Mouse (Mus musculus) G1E (cell line): ENCODE measurements at regions not wholly inside any gene's neighbourhood (a gene's known extent, or its start where the extent isn't known, plus 50 kb on each side); places are given as distances from the start of the nearest gene placed in this dataset.

Experiments used
- ATAC-seq: 2 replicates; pipeline ENCODE4 v1.8.0; 2016; ENCODE audit warnings: mild to moderate bottlenecking; ENCODE audit not compliant: insufficient number of reproducible peaks, poor library complexity, low FRiP score, severe bottlenecking; ENCODE audit errors: extremely low read depth
- DNase-seq: peaks from one replicate; pipeline ENCODE4 v3.0.0; 2012; ENCODE audit warnings: low spot score
- H3K27me3 ChIP-seq: 2 replicates; pipeline ENCODE4 v1.6.1; 2012; ENCODE audit warnings: mild to moderate bottlenecking, low read length, inconsistent platforms; ENCODE audit not compliant: insufficient read depth
- H3K36me3 ChIP-seq: replicated peaks from 2 replicates; pipeline ENCODE3; 2012; ENCODE audit warnings: mild to moderate bottlenecking, inconsistent platforms
- H3K4me1 ChIP-seq: 2 replicates; pipeline ENCODE4 v1.6.1; 2012; ENCODE audit warnings: low read depth, low read length, inconsistent platforms, mixed read lengths; ENCODE audit not compliant: insufficient read depth
- H3K4me3 ChIP-seq: 2 replicates; pipeline ENCODE4 v1.5.1; 2012; ENCODE audit warnings: low read depth, mild to moderate bottlenecking, inconsistent platforms, low read length, moderate library complexity, mixed read lengths
- H3K9me3 ChIP-seq: replicated peaks from 2 replicates; pipeline ENCODE4 v1.6.1; 2012; ENCODE audit warnings: inconsistent platforms
- CTCF ChIP-seq: IDR thresholded peaks from 2 replicates; pipeline ENCODE4 v1.5.1; 2012; ENCODE audit warnings: low read depth, low read length, inconsistent platforms, mixed read lengths
- GATA1 ChIP-seq: IDR thresholded peaks from 2 replicates; pipeline ENCODE4 v1.6.1; 2012; ENCODE audit warnings: borderline replicate concordance, low read length, inconsistent platforms, mixed read lengths
- GATA2 ChIP-seq: IDR thresholded peaks from 2 replicates; pipeline ENCODE4 v1.6.1; 2012; ENCODE audit warnings: low read depth, low read length, inconsistent platforms, borderline replicate concordance
- POLR2AphosphoS5 ChIP-seq: IDR thresholded peaks from 2 replicates; pipeline ENCODE4 v1.6.1; 2012; ENCODE audit warnings: low read depth, low read length, inconsistent platforms; ENCODE audit not compliant: insufficient replicate concordance
- TAL1 ChIP-seq: conservative IDR thresholded peaks from 2 replicates; pipeline ENCODE4 v1.6.1; 2012; ENCODE audit warnings: low read depth, low read length, inconsistent platforms, mixed read lengths

- peaks cover 19% of the 10 kb centered on the region for H3K9me3 ChIP-seq
- no peak for DNase-seq
- TF ChIP-seq CTCF (no peak), GATA1 (no peak), POLR2AphosphoS5 (no peak), GATA2 (no peak)
- no peak for ATAC-seq
- no peak overlapping the region for H3K4me3 ChIP-seq
- H3K36me3 ChIP-seq, result no peaks in the 10 kb centered on the region
- no peaks in the 10 kb centered on the region for H3K27me3 ChIP-seq
- no peaks in the 10 kb centered on the region for H3K4me1 ChIP-seq
Measured at GRCm38 (mm10) chr9:68330721-68331120, 322.9 kb upstream of the Rora start.

DNA sequence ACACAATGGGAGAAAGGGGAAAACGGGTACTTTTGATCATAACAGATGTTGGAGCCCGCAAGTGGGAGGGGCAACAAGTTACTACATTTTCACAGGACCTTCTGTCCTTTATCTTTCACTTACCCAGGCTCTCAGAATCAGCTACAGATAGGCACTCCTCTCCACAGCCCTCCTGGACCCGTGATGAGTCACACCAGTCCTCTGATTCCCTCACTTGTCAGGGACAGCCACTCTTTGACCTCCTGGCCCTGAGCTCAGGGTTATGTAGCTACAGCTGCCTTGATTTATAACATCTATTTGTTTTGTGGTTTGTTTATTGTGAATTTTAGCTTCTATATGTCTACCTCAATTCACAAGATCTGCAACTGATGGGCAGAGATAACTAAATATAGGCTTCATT is 312.7 kb upstream of the Rora start:
- ATAC-seq, result no peak
- Histone ChIP-seq H3K4me3 (no peak overlapping the region), H3K9me3 (peaks cover 16% of the 10 kb centered on the region), H3K36me3 (no peaks in the 10 kb centered on the region), H3K4me1 (no peaks in the 10 kb centered on the region), H3K27me3 (no peaks in the 10 kb centered on the region)
- no peak for DNase-seq
- TF ChIP-seq POLR2AphosphoS5 (no peak), CTCF (no peak), GATA2 (no peak), GATA1 (no peak), TAL1 (no peak)

DNA sequence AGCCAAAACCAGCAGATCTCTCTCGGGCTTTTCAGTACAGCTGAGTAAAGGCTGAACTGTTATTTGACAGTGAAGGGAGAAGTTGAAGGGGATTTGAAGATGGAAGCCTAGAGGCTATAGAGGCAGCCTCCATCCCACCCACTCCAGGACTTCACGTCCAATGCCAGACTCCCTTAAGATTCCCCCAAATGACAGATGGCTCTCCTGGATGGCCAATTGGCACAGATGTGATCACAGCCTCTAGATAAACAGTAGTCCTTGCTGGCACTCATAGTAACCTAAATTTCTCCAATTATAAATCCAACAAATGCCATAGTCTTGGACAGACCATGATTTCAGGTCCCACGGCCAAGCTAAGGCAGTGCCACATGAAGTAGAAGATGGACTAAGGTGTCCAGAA is 312.1 kb upstream of the Rora start:
- ATAC-seq, result no peak
- TF ChIP-seq POLR2AphosphoS5 (no peak), TAL1 (no peak), CTCF (no peak), GATA1 (no peak), GATA2 (no peak)
- DNase-seq, result no peak
- Histone ChIP-seq H3K36me3 (no peaks in the 10 kb centered on the region), H3K4me3 (no peak overlapping the region), H3K27me3 (no peaks in the 10 kb centered on the region), H3K4me1 (no peaks in the 10 kb centered on the region), H3K9me3 (peaks cover 16% of the 10 kb centered on the region)

- ATAC-seq, result no peak
- Histone ChIP-seq H3K27me3 (no peaks in the 10 kb centered on the region), H3K4me3 (no peak overlapping the region), H3K4me1 (no peaks in the 10 kb centered on the region), H3K9me3 (peaks cover 13% of the 10 kb centered on the region), H3K36me3 (no peaks in the 10 kb centered on the region)
- DNase-seq, result no peak
- TF ChIP-seq TAL1 (no peak), GATA2 (no peak), CTCF (no peak), POLR2AphosphoS5 (no peak), GATA1 (no peak)
Measured at GRCm38 (mm10) chr9:68347426-68347825, 306.2 kb upstream of the Rora start.

- H3K4me1 ChIP-seq, result no peaks in the 10 kb centered on the region
- no peaks in the 10 kb centered on the region for H3K27me3 ChIP-seq
- DNase-seq (no peak), ATAC-seq (no peak)
- no peak overlapping the region for H3K4me3 ChIP-seq
- H3K36me3 ChIP-seq, result no peaks in the 10 kb centered on the region
- peaks cover 11% of the 10 kb centered on the region for H3K9me3 ChIP-seq
- TF ChIP-seq POLR2AphosphoS5 (no peak), GATA1 (no peak), CTCF (no peak), TAL1 (no peak), GATA2 (no peak)
Measured at GRCm38 (mm10) chr9:68351466-68351865, 302.1 kb upstream of the Rora start.

DNA sequence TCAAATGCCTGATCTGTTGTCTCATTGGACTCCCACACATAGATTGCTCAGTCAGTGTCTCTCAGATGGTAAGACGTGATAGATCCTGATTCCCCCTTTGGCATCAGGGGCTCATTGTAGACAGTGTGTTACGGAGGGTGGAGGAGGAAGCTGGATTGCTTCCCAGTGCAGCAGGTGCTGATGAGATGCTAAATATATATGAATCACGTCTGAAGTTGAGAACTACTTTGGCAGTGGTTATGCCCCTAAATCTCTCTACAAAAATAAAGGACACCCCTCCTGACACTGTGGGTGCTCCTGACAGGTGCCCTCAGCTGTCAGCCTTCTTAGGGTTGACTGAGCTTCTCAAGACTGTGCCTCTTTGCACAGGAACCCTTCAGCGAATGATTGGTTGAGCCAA is 299.1 kb upstream of the Rora start:
- DNase-seq (no peak), ATAC-seq (no peak)
- H3K9me3 ChIP-seq, result peaks cover 14% of the 10 kb centered on the region
- H3K36me3 ChIP-seq, result no peaks in the 10 kb centered on the region
- H3K4me3 ChIP-seq, result no peak overlapping the region
- TF ChIP-seq CTCF (no peak), GATA1 (no peak), TAL1 (no peak), GATA2 (no peak), POLR2AphosphoS5 (no peak)
- H3K27me3 ChIP-seq, result no peaks in the 10 kb centered on the region
- no peaks in the 10 kb centered on the region for H3K4me1 ChIP-seq
